Mouse (Mus musculus): ENCODE results near the gene Tada1. TPM values are rescaled to one million over a fixed set of nuclear protein-coding genes. Genes with fewer than 3 reads are reported as not detected.

Gene Tada1
- total RNA-seq, 2 experiments from 2014 or later = 13.9 to 15.6 TPM

Other genes starting within 250 kb of the Tada1 start
- gene Gpa33, start 248.9 kb upstream of the Tada1 start, total RNA-seq (2021) = not detected
- gene Mael, start 140.3 kb upstream of the Tada1 start, total RNA-seq (2021) = not detected
- gene Ildr2, start 125.0 kb upstream of the Tada1 start, total RNA-seq (2021) = 1 to 10 TPM; 3.8 to 4.6 TPM
- gene Pogk, start 30.8 kb downstream of the Tada1 start, total RNA-seq (2021) = 10 to 100 TPM; 19.5 to 23.4 TPM
- gene Gm4846, start 118.5 kb downstream of the Tada1 start, total RNA-seq (2021) = not detected

Measured in heart, postnatal 10 days (tissue).